Mouse (Mus musculus): ENCODE results near the gene Ndn.
A peak's percentile ranks its signal among the peaks of the same experiment; 100 is the strongest.

The Ndn gene

DNA sequence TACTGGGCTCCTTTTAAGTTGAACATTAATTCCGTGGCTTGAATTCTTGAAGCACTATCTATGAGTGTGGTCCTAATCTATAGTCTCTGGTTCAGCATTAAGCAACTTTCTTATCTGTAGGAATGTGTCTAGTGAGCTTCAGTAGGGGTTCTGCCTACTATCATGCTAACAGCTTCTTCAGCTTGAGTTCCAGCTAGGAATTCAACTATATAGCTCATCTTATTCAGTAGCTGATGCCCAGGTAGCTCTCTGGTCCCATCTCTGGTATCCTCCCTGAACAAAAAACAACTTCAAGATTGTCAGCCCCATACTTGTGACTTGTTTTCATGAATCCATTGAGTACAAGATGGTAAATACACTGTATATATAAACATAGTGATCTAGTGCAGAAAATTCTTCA lies at the start of gene Ndn:
Gene Ndn (plus strand): TSS at position 301 of the 400 bp plus-strand sequence.
- DNase-seq (ENCODE audit: extremely low spot score): no peak

DNA sequence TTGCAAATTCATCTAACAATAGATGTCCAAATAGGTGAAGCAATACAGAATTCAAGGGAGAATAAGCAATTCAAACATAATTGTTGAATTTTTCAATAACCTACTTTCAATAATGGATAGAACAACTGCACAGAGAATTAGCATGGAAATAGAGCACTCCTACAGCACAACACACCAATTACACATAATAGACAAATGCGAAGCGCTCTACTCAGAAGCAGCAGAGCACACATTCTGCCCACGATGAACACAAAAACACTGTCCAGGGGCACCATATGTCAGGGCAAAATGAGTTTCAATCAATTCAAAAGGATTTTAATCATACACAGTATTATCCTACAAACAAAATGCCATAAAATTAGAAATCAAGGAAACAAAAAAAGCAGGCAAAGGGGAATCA lies 43.9 kb upstream of the Ndn start:
- no peak for DNase-seq (ENCODE audit: extremely low spot score)

DNA sequence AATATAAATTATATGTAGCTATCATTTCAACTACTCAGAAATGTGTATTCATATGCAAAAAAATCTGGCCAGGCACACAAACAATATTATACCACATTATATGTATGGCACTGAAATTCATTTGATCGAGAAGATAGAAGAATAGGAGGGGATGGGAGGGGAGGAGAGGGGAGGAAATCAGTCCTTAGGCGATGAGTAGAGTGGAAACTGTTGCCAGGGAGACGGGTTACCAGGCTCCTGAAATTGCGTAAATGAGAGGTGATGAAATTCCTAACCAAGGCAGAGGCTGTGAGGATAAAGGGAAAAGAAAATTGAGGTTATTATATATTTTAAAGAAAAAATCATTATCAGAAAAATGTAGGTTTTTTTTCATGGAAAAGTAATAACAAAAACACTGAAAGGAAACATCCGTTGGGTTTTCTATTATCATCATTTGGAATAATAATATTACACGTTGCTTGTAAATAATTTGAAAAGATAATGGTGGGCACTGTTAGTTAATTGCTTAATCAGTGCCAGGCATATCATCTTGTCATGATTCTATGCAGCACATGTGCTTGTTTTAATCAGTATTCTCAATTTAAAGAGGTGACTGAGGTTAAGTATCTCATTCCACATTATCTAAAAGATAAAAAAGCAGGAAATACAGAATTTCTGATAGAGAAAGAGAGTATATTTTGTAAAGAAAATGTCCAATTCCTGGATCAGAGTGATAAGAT lies 39.3 kb upstream of the Ndn start:
- DNase-seq (ENCODE audit: extremely low spot score): no peak

DNA sequence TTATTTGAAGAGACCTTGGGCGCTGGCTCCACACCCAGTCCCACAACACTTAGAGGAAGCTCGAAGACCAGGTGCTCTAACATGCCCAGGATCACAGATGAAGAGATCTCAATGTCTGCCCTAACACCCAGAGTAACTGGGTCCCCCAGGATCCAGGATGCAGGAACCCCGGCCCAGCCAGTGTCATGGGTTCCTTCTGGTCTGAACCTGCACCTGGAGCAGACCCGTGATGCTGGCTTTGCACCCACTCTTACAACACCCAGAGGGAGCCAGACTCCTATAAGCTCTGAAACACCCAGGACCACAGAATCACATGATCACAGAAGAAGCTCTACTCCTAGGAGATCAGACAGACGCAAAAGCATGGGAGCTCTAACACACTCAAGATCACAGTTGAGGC lies 29.6 kb upstream of the Ndn start:
- no peak for DNase-seq (ENCODE audit: extremely low spot score)

DNA sequence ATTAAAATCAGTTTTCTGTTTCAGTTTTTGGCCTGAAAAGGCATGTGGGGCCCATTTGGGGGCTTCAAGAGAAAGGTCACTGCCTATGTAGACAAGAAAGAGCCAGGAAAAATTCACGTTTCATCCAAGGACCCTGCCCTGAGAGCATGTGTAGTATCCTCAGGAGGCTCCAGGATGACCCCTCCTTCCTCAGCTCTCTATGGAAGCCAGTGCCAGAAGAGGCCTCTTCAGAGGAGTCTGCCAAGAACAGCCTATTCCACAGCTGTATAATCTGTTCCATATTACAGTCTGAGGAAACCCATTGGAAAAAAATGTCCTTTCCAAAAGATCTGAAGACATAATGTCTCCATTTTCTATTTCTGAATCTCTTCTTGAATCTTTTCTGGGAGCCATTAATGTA lies 958 bp upstream of the Ndn start:
- no peak for DNase-seq (ENCODE audit: extremely low spot score)

DNA sequence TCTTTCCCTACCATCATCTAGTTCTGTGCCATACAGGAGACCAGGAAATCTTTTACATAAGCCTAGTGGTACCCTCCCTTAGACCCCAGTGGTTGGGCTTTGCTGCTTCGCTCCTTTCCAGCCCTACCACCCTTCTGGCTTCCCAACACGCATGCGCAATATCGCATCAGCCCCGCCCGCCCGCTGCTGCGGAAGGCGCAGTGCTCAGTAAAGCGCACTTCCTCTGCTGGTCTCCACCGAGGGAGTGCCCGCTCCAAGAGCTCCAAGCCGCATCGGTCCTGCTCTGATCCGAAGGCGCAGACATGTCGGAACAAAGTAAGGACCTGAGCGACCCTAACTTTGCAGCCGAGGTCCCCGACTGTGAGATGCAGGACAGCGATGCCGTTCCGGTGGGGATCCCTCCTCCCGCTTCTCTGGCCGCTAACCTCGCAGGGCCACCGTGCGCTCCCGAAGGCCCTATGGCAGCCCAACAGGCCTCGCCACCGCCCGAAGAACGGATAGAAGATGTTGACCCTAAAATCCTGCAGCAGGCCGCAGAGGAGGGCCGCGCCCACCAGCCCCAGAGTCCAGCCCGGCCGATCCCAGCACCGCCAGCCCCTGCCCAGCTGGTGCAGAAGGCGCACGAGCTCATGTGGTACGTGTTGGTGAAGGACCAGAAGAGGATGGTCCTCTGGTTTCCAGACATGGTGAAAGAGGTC lies 1.9 kb downstream of the Ndn start:
- peak; percentile 84 for DNase-seq (ENCODE audit: extremely low spot score)

DNA sequence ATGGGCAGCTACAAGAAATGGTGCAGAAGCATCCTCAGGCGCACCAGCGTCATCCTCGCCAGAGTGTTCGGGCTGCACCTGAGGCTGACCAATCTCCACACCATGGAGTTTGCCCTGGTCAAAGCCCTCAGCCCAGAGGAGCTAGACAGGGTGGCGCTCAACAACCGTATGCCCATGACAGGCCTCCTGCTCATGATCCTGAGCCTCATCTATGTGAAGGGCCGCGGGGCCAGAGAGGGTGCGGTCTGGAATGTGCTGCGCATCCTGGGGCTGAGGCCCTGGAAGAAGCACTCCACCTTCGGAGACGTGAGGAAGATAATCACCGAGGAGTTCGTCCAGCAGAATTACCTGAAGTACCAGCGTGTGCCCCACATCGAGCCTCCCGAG lies 2.4 kb downstream of the Ndn start:
- peak; percentile 5 for DNase-seq (ENCODE audit: extremely low spot score)

DNA sequence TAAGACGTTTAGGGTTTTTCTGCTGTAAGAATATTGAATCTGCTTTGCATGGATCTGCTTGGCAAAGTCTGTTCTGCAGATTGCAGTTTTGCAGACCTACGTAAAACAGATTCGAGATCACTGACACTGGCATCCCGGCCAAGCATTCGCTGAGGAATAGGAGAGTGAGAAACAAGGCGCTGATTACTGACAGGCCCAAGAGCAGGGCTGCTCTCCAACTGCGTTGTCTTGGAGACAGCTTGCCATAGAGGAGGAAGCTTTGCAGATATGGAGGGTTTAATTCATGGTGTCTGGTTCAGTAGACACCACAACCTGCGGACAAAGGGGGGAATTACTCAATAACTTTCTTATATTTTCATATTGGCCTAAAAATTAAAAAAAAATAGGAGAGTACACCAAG lies 4.9 kb downstream of the Ndn start:
- no peak for DNase-seq (ENCODE audit: extremely low spot score)

DNA sequence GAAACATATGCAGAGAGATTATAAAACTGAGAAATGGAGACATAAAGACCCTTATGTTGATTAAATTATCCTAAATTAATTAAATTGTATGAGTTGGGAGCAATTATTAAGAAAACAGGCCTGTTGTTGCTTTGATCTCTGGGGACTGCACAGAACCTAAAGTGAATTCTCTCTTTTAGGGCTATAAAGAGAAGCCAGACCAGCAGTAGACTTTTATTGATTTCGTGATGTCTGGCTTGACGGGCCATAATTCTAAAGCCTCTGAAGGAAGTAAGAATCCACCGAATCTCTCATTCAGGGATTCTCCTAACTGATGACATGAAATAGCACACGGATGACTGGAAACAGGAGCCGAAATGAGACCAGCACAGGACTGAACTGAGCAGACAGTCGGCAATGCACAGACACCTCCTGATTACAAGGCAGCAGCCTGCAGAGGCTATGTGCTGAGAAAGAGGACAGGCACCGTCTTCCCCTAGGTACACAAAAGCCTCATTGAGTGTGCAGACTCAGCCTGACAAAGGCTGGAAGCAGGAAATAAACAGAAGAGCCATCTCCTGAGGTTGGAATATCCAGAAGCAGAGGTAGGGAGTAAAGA lies 18.8 kb downstream of the Ndn start:
- no peak for DNase-seq (ENCODE audit: extremely low spot score)

DNA sequence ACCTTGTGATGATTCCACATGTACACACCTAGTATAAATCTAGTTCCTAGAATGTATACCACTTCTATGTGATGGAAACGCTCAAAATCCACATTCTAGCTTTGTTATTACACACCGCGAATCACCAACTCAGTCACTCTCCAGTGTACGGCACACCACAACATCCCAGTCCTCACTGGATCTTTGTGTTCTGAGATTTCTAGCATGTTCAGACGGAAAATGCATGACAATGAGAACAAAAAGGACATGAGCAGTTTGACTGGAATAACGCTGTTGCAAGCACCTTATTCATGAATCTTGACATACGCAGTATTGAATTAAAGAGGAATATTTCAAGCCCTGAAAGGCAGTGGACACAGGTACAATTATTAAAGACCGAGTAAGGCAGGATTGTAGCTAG lies 20.4 kb downstream of the Ndn start:
- no peak for DNase-seq (ENCODE audit: extremely low spot score)

DNA sequence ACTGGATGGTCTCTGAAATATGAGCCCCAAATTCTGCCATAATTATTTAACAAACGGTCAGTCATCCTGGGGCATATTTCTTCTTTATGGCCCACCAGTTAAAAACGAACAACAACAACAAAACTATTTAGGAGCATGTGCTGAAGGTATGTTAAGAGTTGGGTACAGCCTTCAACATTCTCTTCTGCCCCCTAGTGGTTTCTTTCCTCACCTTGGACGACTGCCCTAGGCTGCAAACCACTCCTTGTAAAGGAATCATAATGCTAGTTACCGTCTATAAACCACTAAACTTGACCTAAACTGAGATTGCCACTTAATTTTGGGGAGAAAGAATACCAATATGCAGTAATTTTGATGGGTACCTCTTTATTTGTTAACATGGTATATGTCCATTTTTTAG lies 29.3 kb downstream of the Ndn start:
- DNase-seq (ENCODE audit: extremely low spot score): peak; percentile 33

DNA sequence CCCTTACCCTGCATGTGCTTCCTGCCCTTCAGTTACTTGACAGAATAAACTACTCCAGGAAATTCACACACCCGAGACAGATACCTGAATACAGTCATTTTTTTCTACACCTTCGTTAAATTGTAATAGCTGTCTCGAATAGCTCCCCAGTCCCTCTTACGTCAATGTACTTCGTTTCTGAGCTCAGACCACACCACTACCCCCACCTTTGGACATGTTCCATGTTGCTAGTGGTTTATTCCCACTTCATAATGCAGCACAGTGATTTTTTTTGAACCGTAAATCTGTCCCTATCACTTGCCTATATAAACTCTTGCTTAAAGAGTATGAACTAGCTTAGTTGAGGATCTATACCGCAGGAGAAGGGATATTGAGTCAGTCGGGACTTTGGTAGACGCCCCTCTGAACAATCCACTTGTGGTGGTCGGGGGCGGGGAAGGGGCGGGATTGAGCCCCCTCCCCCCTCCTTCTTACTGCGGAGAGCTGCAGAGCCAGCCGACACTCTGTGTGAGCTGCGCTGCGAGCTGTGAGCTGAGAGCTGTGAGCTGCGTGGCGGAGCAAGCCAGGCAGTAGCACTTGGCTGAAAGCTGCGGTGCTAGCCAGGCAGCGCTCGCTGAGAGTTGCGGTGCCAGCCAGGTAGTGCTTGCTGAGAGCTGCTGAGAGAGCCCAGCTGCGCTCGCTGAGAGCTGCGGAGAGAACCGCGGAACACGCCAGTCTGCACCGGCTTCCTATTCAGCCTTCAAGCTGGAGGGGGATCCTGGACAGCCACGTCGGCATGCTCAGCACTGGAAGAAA lies 30.3 kb downstream of the Ndn start, which contains the start of gene Magel2:
Gene Magel2 (plus strand): TSS at position 501 of the 795 bp plus-strand sequence.
- peak; percentile 80 for DNase-seq (ENCODE audit: extremely low spot score)

DNA sequence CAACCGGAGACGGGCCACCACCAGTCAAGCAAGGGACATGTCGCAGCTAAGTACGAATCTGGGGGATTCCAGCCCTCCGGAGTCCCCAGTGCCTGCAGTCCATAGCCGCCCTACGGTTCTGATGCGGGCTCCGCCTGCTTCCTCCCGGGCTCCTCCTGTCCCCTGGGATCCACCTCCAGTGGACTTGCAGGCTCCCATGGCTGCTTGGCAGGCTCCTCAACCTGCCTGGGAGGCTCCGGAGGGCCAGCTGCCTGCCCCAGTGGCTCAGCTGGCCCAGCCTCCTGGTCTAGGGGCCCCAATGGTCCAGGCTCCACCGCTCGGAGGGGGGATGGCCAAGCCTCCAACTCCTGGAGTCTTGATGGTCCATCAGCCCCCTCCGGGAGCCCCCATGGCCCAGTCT lies 30.9 kb downstream of the Ndn start:
- no peak for DNase-seq (ENCODE audit: extremely low spot score)

DNA sequence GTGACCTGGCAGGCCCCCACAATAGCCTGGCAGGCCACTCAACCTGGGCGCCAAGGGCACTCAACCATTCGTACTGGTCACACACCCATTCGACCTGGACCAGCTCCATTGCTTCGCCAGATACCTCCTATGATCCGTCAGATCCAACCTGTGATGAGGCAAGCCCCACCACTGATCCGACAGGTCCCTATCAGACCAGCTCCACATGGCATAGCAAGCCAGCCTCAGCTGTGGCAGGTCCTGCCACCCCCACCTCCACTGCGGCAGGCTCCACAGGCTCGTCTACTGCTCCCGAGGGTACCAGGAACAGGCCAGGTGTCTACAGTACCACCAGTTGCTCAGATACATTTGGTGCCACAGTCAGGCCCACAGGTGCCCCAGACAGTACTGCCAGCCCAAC lies 32.2 kb downstream of the Ndn start:
- no peak for DNase-seq (ENCODE audit: extremely low spot score)

DNA sequence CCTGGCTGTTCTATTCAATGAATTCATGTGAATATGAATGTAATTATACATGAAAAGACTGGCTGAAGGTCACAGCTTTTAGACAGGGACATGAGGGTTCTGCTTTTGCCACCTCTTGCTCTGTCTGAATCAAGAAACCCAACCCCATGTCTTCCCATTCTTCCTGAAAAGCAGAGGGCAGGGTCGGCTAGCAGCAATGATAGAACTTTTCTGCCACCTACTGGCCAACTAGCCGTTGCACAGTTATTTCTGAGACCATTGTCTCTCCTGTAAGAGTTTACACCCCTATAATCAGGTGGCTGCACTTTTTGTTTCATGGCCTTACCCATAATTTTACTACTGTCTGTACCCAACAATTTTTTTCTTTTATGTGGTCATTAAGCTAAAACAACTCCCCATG lies 36.0 kb downstream of the Ndn start:
- DNase-seq (ENCODE audit: extremely low spot score): peak; percentile 37

DNA sequence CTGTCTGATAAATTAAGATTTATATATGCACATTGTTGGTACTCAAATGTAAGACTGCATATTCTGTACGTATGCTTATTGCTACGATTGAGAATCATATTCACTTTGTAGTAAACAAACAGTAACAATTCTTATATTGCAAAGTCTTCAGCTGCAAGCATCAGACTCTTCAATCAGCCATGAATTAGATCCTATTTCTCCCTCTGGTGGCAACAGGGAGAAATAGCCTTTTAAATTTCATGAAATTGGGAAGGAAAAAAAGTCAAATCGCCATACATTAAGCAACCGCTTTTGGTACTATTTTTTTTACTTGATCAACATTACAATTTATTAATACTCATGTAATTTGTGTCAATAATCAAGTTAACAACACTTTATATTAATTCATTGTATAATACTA lies 41.9 kb downstream of the Ndn start:
- DNase-seq (ENCODE audit: extremely low spot score): no peak

DNA sequence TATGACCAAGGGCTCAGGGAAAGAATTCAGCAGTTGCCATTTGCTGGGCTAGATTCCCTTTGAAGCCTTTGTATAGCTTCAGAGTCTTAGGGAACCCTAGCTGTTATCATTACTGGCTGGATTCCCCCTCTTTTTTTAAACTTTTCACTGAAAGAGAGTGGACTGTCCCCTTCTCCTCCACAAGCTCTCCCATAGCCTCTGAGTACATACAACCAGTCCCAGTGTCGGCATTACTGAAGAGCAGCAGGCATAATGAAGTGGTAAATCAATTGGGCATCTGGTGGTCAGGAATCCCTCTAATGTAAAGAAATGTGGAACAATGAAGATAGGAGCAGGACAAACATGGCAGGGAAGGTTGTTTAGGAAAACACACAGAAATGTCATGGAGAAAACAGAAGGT lies 45.8 kb downstream of the Ndn start:
- no peak for DNase-seq (ENCODE audit: extremely low spot score)
